Mouse (Mus musculus) MEL (cell line): ENCODE results near the gene C3ar1. TPM values are rescaled to one million over a fixed set of nuclear protein-coding genes. Genes with fewer than 3 reads are reported as not detected.

Experiments
- DNase-seq: peaks from one replicate; pipeline ENCODE4 v3.0.0; 2011; ENCODE audit warnings: low read depth, low spot score
- H3K27ac ChIP-seq: 2 replicates; pipeline ENCODE4 v1.5.1; 2012; ENCODE audit warnings: low read depth, mild to moderate bottlenecking, control low read depth, low read length, moderate library complexity; ENCODE audit not compliant: control insufficient read depth
- H3K27me3 ChIP-seq, 2 experiments: fragments of 150-350 bp in 1 of 2; sonication (generic) in 1 of 2; 2 replicates each; pipeline ENCODE4 v1.6.1; 2012; ENCODE audit warnings: low read length in 2 of 2, mild to moderate bottlenecking in 2 of 2, improper control_type of control experiment in 1 of 2, moderate library complexity in 1 of 2; ENCODE audit not compliant: insufficient read depth in 2 of 2, control insufficient read depth in 1 of 2
- H3K36me3 ChIP-seq, 2 experiments: 2 replicates each; pipeline ENCODE4 v1.6.1; 2012 to 2014; ENCODE audit warnings: low read length in 2 of 2, improper control_type of control experiment in 1 of 2, inconsistent platforms in 1 of 2, mild to moderate bottlenecking in 1 of 2; ENCODE audit not compliant: insufficient read depth in 2 of 2, control insufficient read depth in 1 of 2
- H3K4me1 ChIP-seq, 2 experiments: fragments of 150-350 bp in 1 of 2; sonication (generic) in 1 of 2; 2 replicates each; pipeline ENCODE4 v1.6.1; 2012; ENCODE audit warnings: low read length in 2 of 2, improper control_type of control experiment in 1 of 2, mild to moderate bottlenecking in 1 of 2; ENCODE audit not compliant: insufficient read depth in 2 of 2, control insufficient read depth in 1 of 2
- H3K4me3 ChIP-seq, 2 experiments: fragments of 150-350 bp in 1 of 2; sonication (generic) in 1 of 2; 2 replicates each; pipeline ENCODE4 v1.5.1; 2012; ENCODE audit warnings: low read depth in 2 of 2, low read length in 2 of 2, mild to moderate bottlenecking in 2 of 2, moderate library complexity in 2 of 2, control low read depth in 1 of 2, improper control_type of control experiment in 1 of 2; ENCODE audit not compliant: control insufficient read depth in 1 of 2, insufficient read depth in 1 of 2
- H3K79me2 ChIP-seq: 2 replicates; pipeline ENCODE4 v1.6.1; 2012; ENCODE audit warnings: mild to moderate bottlenecking, low read length, moderate library complexity; ENCODE audit not compliant: control insufficient read depth, poor library complexity, insufficient read depth
- H3K9ac ChIP-seq: 2 replicates; pipeline ENCODE4 v1.6.1; 2012; ENCODE audit warnings: low read depth, mild to moderate bottlenecking, control low read depth, low read length, moderate library complexity; ENCODE audit not compliant: control insufficient read depth, poor library complexity, severe bottlenecking
- H3K9me3 ChIP-seq: fragments of 150-350 bp; sonication (generic); replicated peaks from 2 replicates; pipeline ENCODE4 v1.6.1; 2012; ENCODE audit warnings: mild to moderate bottlenecking, low read length, improper control_type of control experiment, moderate library complexity; ENCODE audit not compliant: insufficient read depth
- BHLHE40 ChIP-seq: IDR thresholded peaks from 2 replicates; pipeline ENCODE4 v1.6.1; 2012; ENCODE audit warnings: low read depth, mild to moderate bottlenecking, inconsistent platforms, low read length, improper control_type of control experiment, borderline replicate concordance
- CHD1 ChIP-seq: IDR thresholded peaks from 2 replicates; pipeline ENCODE4 v1.6.1; 2012; ENCODE audit warnings: low read depth, mild to moderate bottlenecking, inconsistent platforms, low read length, improper control_type of control experiment
- CHD2 ChIP-seq: IDR thresholded peaks from 2 replicates; pipeline ENCODE4 v1.6.1; 2011; ENCODE audit warnings: low read length, improper control_type of control experiment
- CTCF ChIP-seq, 3 experiments: IDR thresholded peaks in 2 of 3; conservative IDR thresholded peaks in 1 of 3; 2 replicates each; pipeline ENCODE4 v1.5.1; 2011 to 2012; ENCODE audit warnings: low read length in 3 of 3, low read depth in 2 of 3, mild to moderate bottlenecking in 2 of 3, improper control_type of control experiment in 1 of 3, inconsistent platforms in 1 of 3, mixed read lengths in 1 of 3, moderate library complexity in 1 of 3; ENCODE audit not compliant: control insufficient read depth in 1 of 3, insufficient read depth in 1 of 3, poor library complexity in 1 of 3, severe bottlenecking in 1 of 3
- E2F4 ChIP-seq: IDR thresholded peaks from 2 replicates; pipeline ENCODE4 v1.6.1; 2011; ENCODE audit warnings: low read depth, low read length, improper control_type of control experiment, borderline replicate concordance
- ELF1 ChIP-seq: IDR thresholded peaks from 2 replicates; pipeline ENCODE4 v1.6.1; 2014; ENCODE audit warnings: low read depth, mild to moderate bottlenecking, inconsistent platforms, low read length, improper control_type of control experiment, moderate library complexity
- EP300 ChIP-seq, 2 experiments: IDR thresholded peaks; 2 replicates each; pipeline ENCODE4 v1.6.1; 2011; ENCODE audit warnings: improper control_type of control experiment in 2 of 2, low read length in 2 of 2, low read depth in 1 of 2, mild to moderate bottlenecking in 1 of 2
- ETS1 ChIP-seq: IDR thresholded peaks from 2 replicates; pipeline ENCODE4 v1.6.1; 2012; ENCODE audit warnings: low read depth, mild to moderate bottlenecking, inconsistent platforms, low read length, improper control_type of control experiment, moderate library complexity
- GABPA ChIP-seq: IDR thresholded peaks from 2 replicates; pipeline ENCODE4 v1.6.1; 2012; ENCODE audit warnings: low read depth, mild to moderate bottlenecking, inconsistent platforms, low read length, improper control_type of control experiment, moderate library complexity
- GATA1 ChIP-seq: IDR thresholded peaks from 2 replicates; pipeline ENCODE4 v1.6.1; 2011; ENCODE audit warnings: low read depth, low read length, improper control_type of control experiment
- HCFC1 ChIP-seq: IDR thresholded peaks from 2 replicates; pipeline ENCODE4 v1.6.1; 2012; ENCODE audit warnings: low read depth, mild to moderate bottlenecking, inconsistent platforms, low read length, improper control_type of control experiment, moderate library complexity
- JUND ChIP-seq: IDR thresholded peaks from 2 replicates; pipeline ENCODE4 v1.6.1; 2011; ENCODE audit warnings: low read depth, mild to moderate bottlenecking, improper control_type of control experiment, low read length
- KAT2A ChIP-seq: conservative IDR thresholded peaks from 2 replicates; pipeline ENCODE4 v1.6.1; 2012; ENCODE audit warnings: low read depth, low read length, improper control_type of control experiment, inconsistent platforms
- MAFK ChIP-seq: IDR thresholded peaks from 2 replicates; pipeline ENCODE4 v1.6.1; 2011; ENCODE audit warnings: low read depth, mild to moderate bottlenecking, low read length, improper control_type of control experiment, borderline replicate concordance
- MAX ChIP-seq: IDR thresholded peaks from 2 replicates; pipeline ENCODE4 v1.6.1; 2011; ENCODE audit warnings: low read length, improper control_type of control experiment
- MAZ ChIP-seq: IDR thresholded peaks from 2 replicates; pipeline ENCODE4 v1.6.1; 2012; ENCODE audit warnings: low read depth, mild to moderate bottlenecking, inconsistent platforms, low read length, improper control_type of control experiment
- MEF2A ChIP-seq: IDR thresholded peaks from 2 replicates; pipeline ENCODE4 v1.6.1; 2014; ENCODE audit warnings: low read depth, mild to moderate bottlenecking, inconsistent platforms, low read length, improper control_type of control experiment; ENCODE audit not compliant: poor library complexity, insufficient replicate concordance, severe bottlenecking; ENCODE audit errors: extremely low read depth
- MXI1 ChIP-seq: IDR thresholded peaks from 2 replicates; pipeline ENCODE4 v1.6.1; 2011; ENCODE audit warnings: mild to moderate bottlenecking, low read depth, low read length, improper control_type of control experiment
- NELFE ChIP-seq: IDR thresholded peaks from 2 replicates; pipeline ENCODE4 v1.6.1; 2011; ENCODE audit warnings: low read depth, low read length, improper control_type of control experiment
- NRF1 ChIP-seq: IDR thresholded peaks from 2 replicates; pipeline ENCODE4 v1.6.1; 2014; ENCODE audit warnings: low read depth, mild to moderate bottlenecking, inconsistent platforms, low read length, improper control_type of control experiment, moderate library complexity; ENCODE audit not compliant: poor library complexity, insufficient read depth, severe bottlenecking
- POLR2A ChIP-seq, 2 experiments: IDR thresholded peaks; 2 replicates each; pipeline ENCODE4 v1.6.1; 2011 to 2012; ENCODE audit warnings: low read length in 2 of 2, mild to moderate bottlenecking in 2 of 2, control low read depth in 1 of 2, improper control_type of control experiment in 1 of 2, low read depth in 1 of 2, moderate library complexity in 1 of 2; ENCODE audit not compliant: control insufficient read depth in 1 of 2, insufficient read depth in 1 of 2, poor library complexity in 1 of 2
- POLR2AphosphoS2 ChIP-seq: IDR thresholded peaks from 2 replicates; pipeline ENCODE4 v1.6.1; 2011; ENCODE audit warnings: low read length, improper control_type of control experiment
- POLR2AphosphoS5 ChIP-seq: IDR thresholded peaks from 2 replicates; pipeline ENCODE4 v1.6.1; 2012; ENCODE audit warnings: low read depth, borderline replicate concordance, mild to moderate bottlenecking, inconsistent platforms, low read length, moderate library complexity, mixed read lengths
- RAD21 ChIP-seq: IDR thresholded peaks from 2 replicates; pipeline ENCODE4 v1.6.1; 2011; ENCODE audit warnings: mild to moderate bottlenecking, low read depth, low read length, improper control_type of control experiment
- RCOR1 ChIP-seq: IDR thresholded peaks from 2 replicates; pipeline ENCODE4 v1.6.1; 2012; ENCODE audit warnings: low read depth, mild to moderate bottlenecking, inconsistent platforms, low read length, improper control_type of control experiment
- SIN3A ChIP-seq: IDR thresholded peaks from 2 replicates; pipeline ENCODE4 v1.6.1; 2012; ENCODE audit warnings: low read length, improper control_type of control experiment, inconsistent platforms
- TAL1 ChIP-seq: IDR thresholded peaks from 2 replicates; pipeline ENCODE4 v1.6.1; 2012; ENCODE audit warnings: mild to moderate bottlenecking, inconsistent platforms, low read length, moderate library complexity, mixed read lengths
- TCF12 ChIP-seq: IDR thresholded peaks from 2 replicates; pipeline ENCODE4 v1.6.1; 2014; ENCODE audit warnings: low read depth, mild to moderate bottlenecking, inconsistent platforms, low read length, improper control_type of control experiment, moderate library complexity
- UBTF ChIP-seq: IDR thresholded peaks from 2 replicates; pipeline ENCODE4 v1.6.1; 2012; ENCODE audit warnings: low read depth, mild to moderate bottlenecking, inconsistent platforms, low read length, improper control_type of control experiment, moderate library complexity, borderline replicate concordance; ENCODE audit not compliant: insufficient read depth
- USF1 ChIP-seq: IDR thresholded peaks from 2 replicates; pipeline ENCODE4 v1.6.1; 2014; ENCODE audit warnings: low read depth, mild to moderate bottlenecking, inconsistent platforms, low read length, improper control_type of control experiment, moderate library complexity
- USF2 ChIP-seq, 2 experiments: IDR thresholded peaks; 2 replicates each; pipeline ENCODE4 v1.6.1; 2011 to 2012; ENCODE audit warnings: improper control_type of control experiment in 2 of 2, low read length in 2 of 2, borderline replicate concordance in 1 of 2, inconsistent platforms in 1 of 2, low read depth in 1 of 2, mild to moderate bottlenecking in 1 of 2; ENCODE audit not compliant: insufficient read depth in 1 of 2
- ZC3H11A ChIP-seq: IDR thresholded peaks from 2 replicates; pipeline ENCODE4 v1.6.1; 2012; ENCODE audit warnings: low read depth, mild to moderate bottlenecking, inconsistent platforms, low read length, improper control_type of control experiment
- ZKSCAN1 ChIP-seq: IDR thresholded peaks from 2 replicates; pipeline ENCODE4 v1.6.1; 2012; ENCODE audit warnings: low read depth, mild to moderate bottlenecking, inconsistent platforms, low read length, improper control_type of control experiment, moderate library complexity
- ZMIZ1 ChIP-seq: IDR thresholded peaks from 2 replicates; pipeline ENCODE4 v1.6.1; 2012; ENCODE audit warnings: low read depth, mild to moderate bottlenecking, inconsistent platforms, low read length, improper control_type of control experiment, moderate library complexity
- ZNF384 ChIP-seq: IDR thresholded peaks from 2 replicates; pipeline ENCODE4 v1.6.1; 2012; ENCODE audit warnings: low read depth, mild to moderate bottlenecking, inconsistent platforms, low read length, improper control_type of control experiment
- polyA plus RNA-seq, 2 experiments: library from polyadenylated mRNA; stranded (reverse) in 1 of 2; unstranded in 1 of 2; fragments of >175 nt in 1 of 2; fragments of >200 nt in 1 of 2; gene quantifications; 2 replicates each; pipeline versions ENCODE4 v1.2.1 to v1.2.4; 2012; ENCODE audit warnings: low replicate concordance in 2 of 2, low read depth in 1 of 2; ENCODE audit not compliant: insufficient read length in 2 of 2, insufficient read depth in 1 of 2, missing spikeins in 1 of 2
- total RNA-seq: library from RNA; depleted of rRNA; stranded (reverse); fragments of 300-350 nt; gene quantifications from 2 replicates; pipeline ENCODE4 v1.2.3, GENCODE M21; 2012

C3ar1 gene
- total and polyA plus RNA-seq, 3 experiments = 0.33 to 0.69 TPM; not detected in 1

- Histone ChIP-seq H3K36me3 (peaks cover 0 to 16% of the 10 kb centered on the region in 2 experiments; a peak in 3 of 4 replicates), H3K4me1 (peaks cover 4 to 19% of the 10 kb centered on the region in 2 experiments), H3K9ac (peak overlapping the region; percentile 40), H3K27ac (peak overlapping the region; percentile 45), H3K4me3 (peak overlapping the region; percentile 45 to 62), H3K27me3 (no peaks in the 10 kb centered on the region), H3K9me3 (no peaks in the 10 kb centered on the region), H3K79me2 (peaks cover 6% of the 10 kb centered on the region)
- DNase-seq = peak; percentile 91
- TF ChIP-seq EP300 (IDR thresholded peaks at IDR 0.05; ENCODE audit: low read depth in 1 of 2, low read length in 2 of 2) (peak; percentile 34 to 63), JUND (no peak), NRF1 (no peak), MXI1 (peak; percentile 81), MAZ (no peak), SIN3A (peak; percentile 92; the same call in 1 of the 2 replicates), ZNF384 (no peak), ZKSCAN1 (no peak), HCFC1 (peak; percentile 50; the same call in 1 of the 2 replicates), USF2 (IDR thresholded peaks at IDR 0.05; ENCODE audit: borderline replicate concordance in 1 of 2, insufficient read depth in 1 of 2, low read depth in 1 of 2, low read length in 2 of 2) (no peak), POLR2AphosphoS2 (no peak), ETS1 (peak; percentile 97), MAFK (peak; percentile 26; the same call in 1 of the 2 replicates), RAD21 (no peak), GABPA (no peak), CHD2 (no peak), CHD1 (no peak), MAX (peak; percentile 86), MEF2A (peak; percentile 99), ELF1 (peak; percentile 52), POLR2AphosphoS5 (no peak), GATA1 (peak; percentile 69), ZC3H11A (no peak), TAL1 (peak; percentile 16; the same call in 1 of the 2 replicates), NELFE (no peak), RCOR1 (0 out of 2 replicates have a peak, but pooled peaks have one; percentile 37), CTCF (IDR thresholded peaks at IDR 0.05 in 2 of 3, conservative IDR thresholded peaks at IDR 0.05 in 1 of 3; ENCODE audit: control insufficient read depth in 1 of 3, insufficient read depth in 1 of 3, low read depth in 2 of 3, low read length in 3 of 3, poor library complexity in 1 of 3, severe bottlenecking in 1 of 3) (no peak), UBTF (no peak), E2F4 (no peak), POLR2A (IDR thresholded peaks at IDR 0.05; ENCODE audit: control insufficient read depth in 1 of 2, insufficient read depth in 1 of 2, low read depth in 1 of 2, low read length in 2 of 2, poor library complexity in 1 of 2) (no peak), KAT2A (no peak), TCF12 (peak; percentile 59), ZMIZ1 (no peak), BHLHE40 (peak; percentile 50; the same call in 1 of the 2 replicates), USF1 (0 out of 2 replicates have a peak, but pooled peaks have one; percentile 15)
Measured at GRCm38 (mm10) chr6:122825923-122826742, 29.8 kb downstream of the C3ar1 start.
